Mouse (Mus musculus) kidney, embryonic 16.5 days (tissue): ENCODE data around the gene Adam1b. TPM values are rescaled to one million over a fixed set of nuclear protein-coding genes. Genes with fewer than 3 reads are reported as not detected.
"Not testable (repeated sequence)": the region's sequence is repeated elsewhere in the genome, so short reads cannot be mapped to it uniquely, and the experiment has no call there.

Experiments used
- ATAC-seq: fragments of 200-750 bp; cut with Nextera tagmentation; 2 replicates; pipeline ENCODE4 v1.8.0; 2017; ENCODE audit warnings: moderate TSS enrichment; ENCODE audit not compliant: low FRiP score, low TSS enrichment
- H3K27ac ChIP-seq: fragments of 300-500 bp; sonication (generic); 2 replicates; pipeline ENCODE4 v1.5.1; 2014; ENCODE audit warnings: low read length
- H3K27me3 ChIP-seq: fragments of 300-500 bp; sonication (generic); 2 replicates; pipeline ENCODE4 v1.6.1; 2014; ENCODE audit warnings: low read length, control low read depth, mixed read lengths; ENCODE audit not compliant: insufficient read depth
- H3K36me3 ChIP-seq: fragments of 300-500 bp; sonication (generic); 2 replicates; pipeline ENCODE4 v1.6.1; 2014; ENCODE audit warnings: low read length, control low read depth, mixed read lengths; ENCODE audit not compliant: insufficient read depth
- H3K4me1 ChIP-seq: fragments of 300-500 bp; sonication (generic); 2 replicates; pipeline ENCODE4 v1.6.1; 2014; ENCODE audit warnings: low read length, control low read depth, mixed read lengths; ENCODE audit not compliant: insufficient read depth
- H3K4me2 ChIP-seq: fragments of 300-500 bp; sonication (generic); replicated peaks from 2 replicates; pipeline ENCODE4 v1.6.1; 2014; ENCODE audit warnings: low read depth, low read length
- H3K4me3 ChIP-seq: fragments of 300-500 bp; sonication (generic); 2 replicates; pipeline ENCODE4 v1.5.1; 2014; ENCODE audit warnings: mild to moderate bottlenecking, low read length
- H3K9ac ChIP-seq: fragments of 300-500 bp; sonication (generic); replicated peaks from 2 replicates; pipeline ENCODE4 v1.6.1; 2014; ENCODE audit warnings: low read length
- H3K9me3 ChIP-seq: fragments of 300-500 bp; sonication (generic); 2 replicates; pipeline ENCODE4 v1.6.1; 2016; ENCODE audit warnings: low read length, control low read depth
- WGBS: fragments of 180-500 bp; shearing (Covaris S2); extraction: QIAGEN DNeasy Blood & Tissue Kit; methylation state at CpG from one replicate; pipeline ENCODE4 v1.1.7; 2014; 5-methylcytosine and 5-hydroxymethylcytosine counted together
- polyA plus RNA-seq: library from polyadenylated mRNA; unstranded; fragments of >200 nt; fragmentation: Nextera tagmentation; extraction: Ambion mirVana; gene quantifications from 2 replicates; pipeline ENCODE4 v1.2.1, GENCODE M21; 2015

Gene Adam1b
- polyA plus RNA-seq, 1 experiment from 2014 or later: 0.22 TPM

DNA sequence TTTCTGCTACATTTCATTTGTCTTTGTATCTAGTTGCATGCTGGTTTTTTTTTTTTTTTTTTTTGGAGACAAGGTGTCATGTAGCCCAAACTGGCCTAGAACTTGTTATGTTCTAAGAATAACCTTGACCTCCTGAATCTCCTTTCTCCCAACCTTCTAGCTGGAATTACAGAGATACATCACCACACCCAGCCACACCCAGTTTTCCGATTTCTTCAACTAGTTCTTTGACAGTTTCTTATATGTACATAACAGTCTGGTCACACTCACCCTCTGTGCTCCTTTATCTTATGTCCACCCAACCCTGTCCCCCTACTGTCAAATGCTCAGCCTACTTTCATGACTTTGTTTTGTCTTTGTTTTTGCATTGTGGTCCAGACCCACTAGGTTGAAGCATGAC lies 3.6 kb upstream of the Adam1b start:
- Histone ChIP-seq H3K9ac (no peak overlapping the region), H3K4me3 (no peak overlapping the region), H3K4me1 (no peaks in the 10 kb centered on the region), H3K9me3 (no peaks in the 10 kb centered on the region), H3K4me2 (no peak overlapping the region), H3K36me3 (no peaks in the 10 kb centered on the region), H3K27ac (no peak overlapping the region), H3K27me3 (no peaks in the 10 kb centered on the region)
- WGBS: 84% methylated on average over 1 of the region's 1 CpGs
- no peak for ATAC-seq

DNA sequence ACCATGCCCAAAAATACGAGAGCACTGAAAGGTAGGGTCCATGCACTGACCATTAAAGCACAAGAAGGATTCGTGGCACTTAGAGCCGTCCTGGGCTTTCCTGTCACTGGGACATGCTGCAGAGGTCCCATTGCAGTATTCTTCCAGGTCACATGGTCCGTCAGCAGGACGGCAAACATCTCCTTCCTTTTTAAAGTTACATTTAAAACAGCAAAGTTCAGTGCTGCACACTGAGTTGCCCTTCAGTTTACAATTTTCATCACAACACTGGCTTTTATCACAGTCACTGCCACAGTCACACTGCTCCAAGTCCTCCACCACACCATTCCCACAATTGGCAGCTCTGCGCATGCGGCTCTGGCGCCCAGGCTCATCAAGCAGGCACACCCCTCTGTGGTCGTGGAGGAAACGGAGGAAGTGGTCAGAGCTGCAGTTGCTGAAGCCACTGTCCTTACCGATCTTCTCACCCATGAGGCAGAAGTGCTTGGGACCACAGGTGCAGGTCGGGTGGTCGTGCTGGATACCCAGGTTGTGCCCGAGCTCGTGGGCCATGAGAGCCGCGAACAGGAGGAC lies 1.7 kb downstream of the Adam1b start:
- not testable (repeated sequence) for H3K36me3 ChIP-seq, H3K27me3 ChIP-seq, H3K4me2 ChIP-seq, H3K4me3 ChIP-seq, H3K9me3 ChIP-seq, H3K27ac ChIP-seq, ATAC-seq, H3K4me1 ChIP-seq, H3K9ac ChIP-seq
- 66% methylated on average over 10 of the region's 17 CpGs for WGBS

DNA sequence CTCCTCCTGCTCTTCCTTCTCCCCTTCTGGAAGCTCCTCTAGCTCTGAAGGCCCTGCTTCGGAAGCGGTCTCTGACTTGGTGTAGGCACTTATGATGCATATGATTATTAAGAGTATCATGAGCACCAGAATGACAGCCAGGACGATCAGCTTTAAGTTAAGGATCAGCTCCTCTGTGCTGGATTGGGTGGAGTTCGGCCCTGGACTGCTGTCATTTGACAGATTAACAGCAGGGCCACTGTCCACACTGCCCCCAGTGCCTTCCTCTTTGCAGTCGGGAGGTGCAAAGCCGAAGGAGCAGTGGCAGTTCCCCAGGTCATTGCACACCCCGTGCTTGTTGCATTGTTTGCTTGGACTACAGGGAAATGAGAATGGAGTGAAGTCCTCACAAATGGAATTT lies 2.5 kb downstream of the Adam1b start:
- H3K9ac ChIP-seq: no peak overlapping the region
- no peak overlapping the region for H3K4me3 ChIP-seq
- H3K27ac ChIP-seq: no peak overlapping the region
- no peak for ATAC-seq
- WGBS: 55% methylated on average over 7 of the region's 7 CpGs
- no peaks in the 10 kb centered on the region for H3K36me3 ChIP-seq
- no peaks in the 10 kb centered on the region for H3K9me3 ChIP-seq
- no peaks in the 10 kb centered on the region for H3K27me3 ChIP-seq
- no peak overlapping the region for H3K4me2 ChIP-seq
- H3K4me1 ChIP-seq: no peaks in the 10 kb centered on the region

DNA sequence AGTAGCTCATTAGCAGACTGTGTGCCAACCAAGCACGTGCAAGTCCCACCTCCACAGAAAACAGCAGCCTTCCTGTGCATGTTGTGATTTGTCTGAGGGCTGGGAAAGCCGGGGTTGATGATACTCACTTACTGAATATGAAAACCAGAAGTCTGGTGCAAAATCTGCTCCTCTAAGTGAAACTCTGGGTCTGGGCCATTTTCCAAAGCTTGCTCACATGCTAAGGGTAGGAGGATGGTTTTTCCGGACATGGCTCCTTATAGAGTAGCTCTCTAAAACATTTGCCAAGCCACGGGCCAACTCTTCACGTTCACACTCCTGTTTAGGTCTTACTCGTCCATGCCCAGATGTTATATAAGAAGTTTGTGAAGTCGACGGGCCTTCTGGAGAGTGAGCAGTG lies 9.9 kb downstream of the Adam1b start:
- H3K4me3 ChIP-seq: no peak overlapping the region
- no peak overlapping the region for H3K4me2 ChIP-seq
- no peak overlapping the region for H3K27ac ChIP-seq
- no peaks in the 10 kb centered on the region for H3K27me3 ChIP-seq
- ATAC-seq: no peak
- H3K36me3 ChIP-seq: no peaks in the 10 kb centered on the region
- no peaks in the 10 kb centered on the region for H3K4me1 ChIP-seq
- H3K9me3 ChIP-seq: no peaks in the 10 kb centered on the region
- 80% methylated on average over 8 of the region's 8 CpGs for whole genome bisulfite sequencing
- no peak overlapping the region for H3K9ac ChIP-seq

DNA sequence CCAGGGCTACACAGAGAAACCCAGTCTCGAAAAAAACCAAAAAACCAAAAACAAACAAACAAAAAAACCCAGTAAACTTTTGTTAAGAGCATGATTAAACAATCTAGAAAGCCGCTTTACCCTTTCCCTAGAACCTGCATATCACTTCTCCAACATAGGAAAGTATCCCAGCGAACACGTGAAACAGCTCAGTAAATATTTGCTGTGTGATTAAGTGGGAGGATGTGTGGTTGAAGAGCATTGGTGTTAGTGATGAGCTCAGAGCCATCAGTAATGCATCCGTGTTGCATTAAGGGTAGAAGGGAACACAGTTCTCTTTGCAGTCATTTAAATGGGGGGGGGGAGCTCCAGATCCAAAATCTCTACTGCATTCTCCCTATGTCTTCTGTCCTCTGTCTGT lies 18.4 kb downstream of the Adam1b start:
- H3K9me3 ChIP-seq: no peaks in the 10 kb centered on the region
- H3K4me2 ChIP-seq: no peak overlapping the region
- H3K9ac ChIP-seq: no peak overlapping the region
- no peaks in the 10 kb centered on the region for H3K27me3 ChIP-seq
- no peak for ATAC-seq
- H3K27ac ChIP-seq: no peak overlapping the region
- H3K4me3 ChIP-seq: no peak overlapping the region
- no peaks in the 10 kb centered on the region for H3K4me1 ChIP-seq
- WGBS: 79% methylated on average over 5 of the region's 5 CpGs
- no peaks in the 10 kb centered on the region for H3K36me3 ChIP-seq

DNA sequence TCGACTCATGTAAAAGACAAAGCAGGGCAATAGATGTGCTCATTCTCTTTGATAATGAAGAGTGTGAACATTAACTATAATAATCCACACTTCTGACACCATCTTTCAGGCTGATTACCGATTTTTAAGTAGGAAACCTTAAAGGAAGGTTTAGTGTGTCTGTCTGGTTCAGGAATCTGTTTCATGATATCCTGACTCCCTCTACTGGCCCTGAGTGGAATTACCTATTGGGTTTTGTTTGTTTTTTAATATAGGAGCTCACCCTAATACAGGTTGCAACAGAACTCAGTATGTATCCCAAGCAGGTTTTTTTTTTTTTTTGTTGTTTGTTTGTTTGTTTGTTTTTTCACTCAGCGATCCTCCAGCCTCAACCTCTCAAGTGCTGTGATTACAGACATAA lies 25.6 kb downstream of the Adam1b start:
- Histone ChIP-seq H3K4me2 (no peak overlapping the region), H3K36me3 (no peaks in the 10 kb centered on the region), H3K9me3 (no peaks in the 10 kb centered on the region), H3K4me3 (no peak overlapping the region), H3K9ac (no peak overlapping the region), H3K4me1 (no peaks in the 10 kb centered on the region), H3K27ac (no peak overlapping the region), H3K27me3 (no peaks in the 10 kb centered on the region)
- no peak for ATAC-seq
- WGBS: 34% methylated on average over 3 of the region's 3 CpGs

DNA sequence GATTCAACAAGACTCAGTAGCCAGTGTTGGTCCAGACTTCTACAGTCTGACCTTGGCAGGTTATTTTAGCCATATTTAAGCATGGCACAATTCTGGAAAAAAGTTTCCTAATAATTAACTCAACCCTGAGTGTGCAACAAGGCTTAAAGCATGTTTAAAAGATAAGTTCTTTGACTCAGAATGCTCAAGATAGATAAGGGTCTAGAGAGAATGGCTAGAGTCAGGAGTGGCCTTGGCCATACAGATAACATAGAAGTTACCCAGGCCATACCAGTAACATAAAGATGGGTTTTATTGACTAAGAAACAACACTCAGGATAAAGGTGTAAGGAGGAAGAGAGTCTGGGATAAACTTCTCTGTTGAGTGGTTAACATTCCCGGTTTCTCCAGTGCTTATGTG lies 27.2 kb downstream of the Adam1b start:
- no peak for ATAC-seq
- Histone ChIP-seq H3K4me1 (no peaks in the 10 kb centered on the region), H3K4me2 (no peak overlapping the region), H3K9me3 (no peaks in the 10 kb centered on the region), H3K4me3 (no peak overlapping the region), H3K36me3 (no peaks in the 10 kb centered on the region), H3K27me3 (no peaks in the 10 kb centered on the region), H3K9ac (no peak overlapping the region), H3K27ac (no peak overlapping the region)
- 83% methylated on average over 1 of the region's 1 CpGs for WGBS

DNA sequence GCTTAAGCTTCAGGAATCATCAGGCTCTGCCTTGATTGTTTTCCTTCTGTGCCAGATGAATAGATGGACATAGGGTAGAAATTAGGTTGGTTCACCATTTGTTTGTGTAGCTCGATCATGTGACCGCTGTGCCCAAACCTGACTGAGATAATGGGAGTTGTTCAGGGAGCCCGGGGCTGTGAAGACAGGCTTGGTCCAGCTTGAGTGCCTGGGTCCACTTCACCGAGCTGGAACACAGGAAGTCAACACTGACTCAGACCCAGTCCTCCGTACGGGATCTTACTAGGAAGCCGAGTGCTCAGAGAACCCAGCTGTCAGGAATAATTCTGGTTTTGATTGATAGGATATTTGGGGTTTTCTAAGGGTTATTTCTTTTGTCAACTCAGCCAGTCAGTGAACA lies 28.6 kb downstream of the Adam1b start:
- ATAC-seq: no peak
- H3K9me3 ChIP-seq: no peaks in the 10 kb centered on the region
- no peaks in the 10 kb centered on the region for H3K4me1 ChIP-seq
- no peak overlapping the region for H3K4me2 ChIP-seq
- no peak overlapping the region for H3K27ac ChIP-seq
- H3K4me3 ChIP-seq: no peak overlapping the region
- 52% methylated on average over 7 of the region's 7 CpGs for WGBS
- H3K27me3 ChIP-seq: no peaks in the 10 kb centered on the region
- no peak overlapping the region for H3K9ac ChIP-seq
- no peaks in the 10 kb centered on the region for H3K36me3 ChIP-seq

DNA sequence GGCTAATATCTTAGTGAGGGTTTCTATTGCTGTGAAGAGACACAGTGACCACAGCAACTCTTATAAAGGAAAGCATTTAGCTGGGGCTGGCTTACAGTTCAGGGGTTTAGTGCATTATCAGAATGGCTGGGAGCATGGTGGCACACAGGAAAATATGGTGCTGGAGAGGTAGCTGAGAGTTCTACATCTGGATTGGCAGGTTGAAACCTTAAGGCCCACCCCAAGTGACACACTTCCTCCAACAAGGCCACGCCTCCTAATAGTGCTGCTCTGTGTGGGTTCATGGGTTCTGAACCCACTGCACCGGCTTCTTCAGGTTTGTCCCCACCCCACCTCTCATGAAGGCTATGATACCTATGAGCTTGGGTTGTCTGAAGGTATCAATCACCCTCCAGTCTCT lies 30.8 kb downstream of the Adam1b start:
- 78% methylated on average over 2 of the region's 2 CpGs for WGBS
- no peaks in the 10 kb centered on the region for H3K4me1 ChIP-seq
- no peak overlapping the region for H3K4me2 ChIP-seq
- no peaks in the 10 kb centered on the region for H3K9me3 ChIP-seq
- ATAC-seq: no peak
- no peaks in the 10 kb centered on the region for H3K27me3 ChIP-seq
- no peak overlapping the region for H3K27ac ChIP-seq
- H3K4me3 ChIP-seq: no peak overlapping the region
- no peaks in the 10 kb centered on the region for H3K36me3 ChIP-seq
- H3K9ac ChIP-seq: no peak overlapping the region

DNA sequence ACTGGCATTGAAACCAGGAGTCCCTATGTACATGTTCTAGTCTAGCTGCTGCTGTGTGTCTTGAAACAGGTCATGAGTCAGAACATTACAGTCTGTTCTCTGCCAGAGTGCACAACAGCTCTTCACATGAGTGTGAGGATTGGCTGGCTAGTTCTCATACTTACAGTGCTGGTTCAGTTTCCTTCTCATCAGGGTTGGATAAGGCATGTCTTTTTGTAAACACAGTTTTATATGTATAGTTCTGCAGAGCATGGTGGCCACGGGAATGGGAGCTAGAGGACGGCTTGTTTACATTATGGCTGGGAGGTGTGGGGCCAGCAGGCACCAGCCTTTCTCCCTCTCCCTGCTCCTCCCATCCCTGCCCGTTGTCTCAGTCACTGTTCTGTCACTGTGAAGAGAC lies 33.7 kb downstream of the Adam1b start:
- Histone ChIP-seq H3K9me3 (no peaks in the 10 kb centered on the region), H3K4me2 (no peak overlapping the region), H3K36me3 (no peaks in the 10 kb centered on the region), H3K4me1 (no peaks in the 10 kb centered on the region), H3K9ac (0 out of 2 replicates have a peak overlapping the region, but pooled peaks have one; percentile 35), H3K4me3 (no peak overlapping the region), H3K27ac (no peak overlapping the region), H3K27me3 (no peaks in the 10 kb centered on the region)
- 19% methylated on average over 3 of the region's 3 CpGs for WGBS
- no peak; the same call in 1 of the 2 replicates for ATAC-seq
